Mouse (Mus musculus) T-helper 17 cell (primary cell): Measurements from ENCODE around the gene Xpo5.

Source experiments
- in situ Hi-C, 2 experiments: fragments of 300-600 bp; cut with MboI, MseI; formaldehyde crosslinking; loops; 1 replicate in 1 of 2; 2 replicates in 1 of 2; pipeline ENCODE4 v1.15.1; 2025; ENCODE audit warnings: high pct_unique_total_duplicates in 2 of 2

The Xpo5 gene

GRCm38 (mm10) chr17:46170538-46170937, 32.0 kb upstream of the Xpo5 start:
- in situ Hi-C loops: loop anchor here in 1 of 2 experiments (25.0 kb wide), 1 partner anchor 1867 kb away; the partner anchor contains the start of gene 1700122O11Rik

DNA sequence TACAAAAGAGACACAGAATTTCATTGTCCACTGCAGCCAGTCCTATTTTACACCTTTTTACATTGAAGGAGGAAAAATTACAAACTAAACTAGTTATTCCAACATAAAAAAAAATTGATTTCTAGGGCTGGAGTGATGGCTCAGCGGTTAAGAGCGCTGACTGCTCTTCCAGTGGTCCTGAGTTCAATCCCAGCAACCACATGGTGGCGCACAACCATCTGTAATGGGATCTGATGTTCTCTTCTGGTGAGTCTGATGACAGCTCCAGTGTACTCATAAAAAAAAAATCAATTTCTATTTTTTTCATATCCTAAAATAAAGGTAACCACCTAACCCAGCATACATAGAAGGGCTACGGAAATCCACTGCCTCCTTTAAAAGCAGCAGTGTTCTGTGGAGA, 20.3 kb upstream of the Xpo5 start:
- in situ Hi-C loops: no loop called here

GRCm38 (mm10) chr17:46188829-46189228, 13.8 kb upstream of the Xpo5 start:
- in situ Hi-C loops: no loop called here

DNA sequence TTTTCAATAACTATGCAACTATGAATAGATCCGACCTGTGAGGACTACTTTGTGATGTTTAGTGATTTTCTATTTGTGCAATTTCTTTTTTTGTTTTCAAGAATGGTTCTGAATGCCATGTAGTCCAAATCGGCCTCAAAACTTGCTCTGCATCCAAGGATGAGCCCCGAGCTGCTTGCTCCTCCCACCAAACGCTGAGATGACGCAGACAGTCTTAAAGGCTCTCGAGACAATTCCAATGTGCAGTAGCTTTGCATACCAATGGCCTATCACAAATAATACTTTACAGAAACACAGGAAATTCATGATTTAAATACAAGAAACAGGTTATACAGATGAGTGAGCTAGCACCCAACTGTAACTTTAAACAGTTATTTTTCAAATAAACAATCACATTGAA, 1.4 kb upstream of the Xpo5 start:
- in situ Hi-C loops: loop anchor here in 1 of 2 experiments (5.0 kb wide), 1 partner anchor 34 kb away; no protein-coding TSS in a partner anchor

- in situ Hi-C loops: loop anchor here in 1 of 2 experiments (5.0 kb wide), 1 partner anchor 36 kb away; no protein-coding TSS in a partner anchor
These were observed 496 bp downstream of the Xpo5 start for GRCm38 (mm10) chr17:46203078-46203477.

GRCm38 (mm10) chr17:46206676-46207075, 4.1 kb downstream of the Xpo5 start:
- in situ Hi-C loops: no loop called here

GRCm38 (mm10) chr17:46210550-46210949, 8.0 kb downstream of the Xpo5 start:
- in situ Hi-C loops: no loop called here

DNA sequence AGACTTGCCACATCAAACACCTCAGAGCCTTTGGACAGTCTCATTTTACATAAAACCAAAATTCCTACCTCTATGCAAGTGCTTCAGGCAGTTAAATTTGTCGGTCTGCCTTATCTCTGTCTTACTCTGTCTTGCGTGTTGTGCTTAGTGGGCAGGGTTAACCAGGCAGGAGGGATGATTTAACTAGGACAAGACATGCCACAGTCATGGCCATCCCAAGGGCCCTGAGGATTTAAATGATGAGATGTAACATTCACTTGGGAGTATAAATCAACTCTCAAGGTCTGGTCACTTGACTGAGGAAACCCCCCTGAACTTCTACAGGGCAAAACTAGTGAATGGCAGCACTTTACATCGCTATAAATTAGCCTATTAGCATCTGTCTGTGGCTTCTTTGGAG, 19.0 kb downstream of the Xpo5 start:
- in situ Hi-C loops: loop anchor here in 1 of 2 experiments (10.0 kb wide), 1 partner anchor 723 kb away; no protein-coding TSS in a partner anchor

DNA sequence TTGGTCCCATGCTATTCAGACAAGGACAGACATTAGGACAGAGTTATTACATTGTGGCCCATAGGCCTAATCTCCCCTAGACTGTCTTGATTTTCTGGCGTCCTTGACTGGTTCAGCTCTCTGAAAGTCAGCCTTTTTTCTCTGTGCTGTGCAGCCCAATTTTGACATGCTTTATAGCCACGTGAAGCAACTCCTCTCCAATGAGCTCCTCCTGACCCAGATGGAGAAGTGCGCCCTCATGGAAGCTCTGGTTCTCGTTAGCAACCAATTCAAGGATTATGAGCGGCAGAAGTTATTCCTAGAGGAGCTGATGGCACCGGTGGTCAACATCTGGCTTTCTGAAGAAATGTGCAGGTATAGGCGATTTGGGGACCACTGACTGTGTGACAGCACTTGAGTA, 25.0 kb downstream of the Xpo5 start:
- in situ Hi-C loops: loop anchor here (10.0 to 25.0 kb wide), 2 partner anchors 717 to 735 kb away; no protein-coding TSS in a partner anchor

GRCm38 (mm10) chr17:46236067-46236466, 33.5 kb downstream of the Xpo5 start:
- in situ Hi-C loops: loop anchor here in 1 of 2 experiments (25.0 kb wide), 1 partner anchor 726 kb away; no protein-coding TSS in a partner anchor

- in situ Hi-C loops: loop anchor here in 1 of 2 experiments (25.0 kb wide), 1 partner anchor 725 kb away; no protein-coding TSS in a partner anchor
These were observed 34.5 kb downstream of the Xpo5 start for GRCm38 (mm10) chr17:46237079-46237478.

DNA sequence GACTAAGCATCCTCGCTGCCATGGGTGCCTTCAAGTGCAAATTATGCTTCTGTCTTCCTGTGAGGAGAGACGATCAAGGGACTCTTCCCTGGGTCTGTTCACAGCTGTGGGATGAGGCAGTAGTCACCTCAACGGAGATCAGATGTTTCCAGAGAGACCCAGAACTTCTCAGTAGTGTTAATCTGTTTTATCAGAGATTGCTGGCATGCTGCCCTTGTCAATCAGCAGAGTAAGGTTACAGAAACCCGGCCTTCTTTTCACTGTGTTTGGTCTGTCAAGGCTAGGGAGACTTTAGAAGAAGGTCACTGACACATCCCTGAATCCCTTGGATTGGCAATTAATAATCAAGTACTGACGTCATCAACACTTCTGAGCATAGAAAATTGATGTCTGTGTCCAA, 34.9 kb downstream of the Xpo5 start:
- in situ Hi-C loops: loop anchor here in 1 of 2 experiments (25.0 kb wide), 1 partner anchor 725 kb away; no protein-coding TSS in a partner anchor

DNA sequence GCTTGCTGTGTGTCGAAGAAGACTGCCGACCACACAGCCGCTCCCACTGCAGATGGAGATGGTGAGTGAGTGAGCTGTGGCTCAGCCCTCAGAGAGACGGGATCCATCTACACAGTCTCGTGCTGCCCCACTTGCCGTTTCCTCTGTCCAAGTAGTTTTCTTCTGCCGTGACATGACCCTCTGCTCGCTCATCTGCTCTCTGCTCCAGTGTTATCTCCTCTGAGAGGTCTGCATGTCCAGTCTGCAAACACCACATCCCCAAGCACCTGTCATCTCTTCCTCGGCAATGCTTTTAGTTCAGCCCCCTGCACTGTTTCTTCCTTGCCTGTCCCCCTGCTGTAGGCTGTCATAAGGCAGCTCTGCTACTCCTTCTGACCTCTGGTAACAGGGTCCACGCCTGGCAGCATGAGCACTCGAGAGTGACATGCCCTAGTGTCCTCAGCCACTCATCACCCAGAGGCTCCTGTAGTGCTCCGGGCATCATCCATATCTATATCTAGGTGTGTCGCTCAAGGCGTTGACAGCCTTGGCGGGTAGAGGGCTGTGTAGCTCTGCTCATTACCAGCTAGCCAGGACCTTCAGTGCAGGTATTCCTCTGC, 37.0 kb downstream of the Xpo5 start:
- in situ Hi-C loops: loop anchor here in 1 of 2 experiments (25.0 kb wide), 1 partner anchor 723 kb away; no protein-coding TSS in a partner anchor

- in situ Hi-C loops: loop anchor here in 1 of 2 experiments (25.0 kb wide), 1 partner anchor 721 kb away; no protein-coding TSS in a partner anchor
These were observed 38.9 kb downstream of the Xpo5 start for GRCm38 (mm10) chr17:46241471-46241870.

DNA sequence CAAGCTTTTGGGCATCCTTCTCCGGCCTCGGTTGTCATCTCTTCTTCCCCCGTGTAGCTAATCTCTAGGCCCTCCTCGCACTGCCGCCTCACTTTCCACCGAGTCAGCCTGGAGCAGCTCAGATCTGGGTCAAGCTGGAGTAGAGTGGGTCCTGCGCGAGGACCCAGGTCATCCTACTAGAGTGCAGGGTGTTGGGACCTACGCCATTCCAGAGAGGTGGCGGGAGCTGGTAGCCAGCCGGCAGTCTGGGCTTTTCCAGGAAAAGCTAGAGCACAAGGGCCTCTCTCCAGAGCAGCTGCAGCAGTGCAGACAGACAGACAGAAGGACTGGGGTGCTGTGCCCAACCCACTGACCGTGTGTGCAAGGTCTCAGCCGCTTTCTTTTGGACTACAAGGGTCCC, 39.7 kb downstream of the Xpo5 start:
- in situ Hi-C loops: loop anchor here in 1 of 2 experiments (25.0 kb wide), 1 partner anchor 720 kb away; no protein-coding TSS in a partner anchor

DNA sequence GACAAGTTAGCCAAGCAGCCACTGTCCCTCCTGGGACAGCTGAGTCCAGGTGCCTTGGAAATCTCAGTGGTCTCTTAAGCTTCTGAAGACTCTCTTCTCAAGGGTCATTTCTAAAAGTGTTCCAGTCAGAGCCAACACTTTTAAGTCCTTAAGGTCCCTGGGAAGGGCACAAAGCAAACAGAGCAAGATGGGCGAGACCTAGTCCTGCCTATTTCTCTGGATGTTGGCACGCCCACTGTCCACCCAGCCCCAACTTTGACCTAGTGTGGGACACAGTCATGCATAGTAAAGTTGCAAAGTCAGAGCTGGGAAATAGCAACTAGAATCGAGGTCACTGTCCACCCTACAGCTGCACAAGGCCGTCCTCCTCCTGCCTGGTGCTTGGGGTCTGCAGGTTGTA, 40.4 kb downstream of the Xpo5 start:
- in situ Hi-C loops: loop anchor here in 1 of 2 experiments (25.0 kb wide), 1 partner anchor 719 kb away; no protein-coding TSS in a partner anchor

- in situ Hi-C loops: loop anchor here in 1 of 2 experiments (25.0 kb wide), 1 partner anchor 719 kb away; no protein-coding TSS in a partner anchor
These were observed 41.0 kb downstream of the Xpo5 start for GRCm38 (mm10) chr17:46243624-46244023.

DNA sequence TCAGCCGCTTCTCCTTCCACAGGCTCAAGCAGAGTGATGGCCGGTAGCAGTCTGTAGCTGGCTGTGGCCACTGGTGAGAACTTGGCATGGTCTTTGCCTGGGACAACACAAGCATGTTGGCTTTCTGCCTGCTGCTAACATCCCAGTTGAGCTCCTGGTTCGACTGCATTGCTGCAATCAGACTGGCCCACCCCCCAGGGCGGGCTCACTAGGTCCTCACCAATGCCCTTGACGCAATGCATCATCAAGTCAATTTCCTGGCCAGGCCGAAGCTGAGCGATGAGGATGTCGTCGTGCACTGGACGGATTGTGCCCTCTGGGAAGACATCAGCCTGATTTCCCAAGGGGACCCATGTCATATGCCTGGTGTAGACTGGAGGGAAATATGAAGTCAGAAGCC, 42.0 kb downstream of the Xpo5 start:
- in situ Hi-C loops: loop anchor here in 1 of 2 experiments (25.0 kb wide), 1 partner anchor 718 kb away; no protein-coding TSS in a partner anchor

GRCm38 (mm10) chr17:46247512-46248188, 45.1 kb downstream of the Xpo5 start, which contains the start of the genes Polr1c and Yipf3:
Polr1c (minus strand) TSS chr17:46248054.
Yipf3 (plus strand) TSS chr17:46248080.
- in situ Hi-C loops: loop anchor here in 1 of 2 experiments (25.0 kb wide), 1 partner anchor 715 kb away; no protein-coding TSS in a partner anchor

GRCm38 (mm10) chr17:46248189-46248522, 45.6 kb downstream of the Xpo5 start:
- in situ Hi-C loops: loop anchor here in 1 of 2 experiments (25.0 kb wide), 1 partner anchor 714 kb away; no protein-coding TSS in a partner anchor

- in situ Hi-C loops: no loop called here
These were observed 48.6 kb downstream of the Xpo5 start for GRCm38 (mm10) chr17:46251174-46251573.
